Mouse (Mus musculus): ENCODE measurements around the gene Adamts12. TPM values are rescaled to one million over a fixed set of nuclear protein-coding genes. Genes with fewer than 3 reads are reported as not detected.

Adamts12 gene
- total and polyA plus RNA-seq, 3 experiments = 0.03 to 0.12 (median 0.04) TPM

- Histone ChIP-seq H3K4me3 (replicated peaks in 1 of 3; ENCODE audit: low read depth in 2 of 3, low read length in 2 of 3, poor library complexity in 1 of 3) (no peak overlapping the region), H3K9me3 (replicated peaks; ENCODE audit: low read length) (no peaks in the 10 kb centered on the region), H3K79me2 (replicated peaks; ENCODE audit: control insufficient read depth, extremely low read depth, insufficient read depth, poor library complexity, severe bottlenecking) (no peaks in the 10 kb centered on the region), H3K27me3 (replicated peaks) (no peaks in the 10 kb centered on the region), H3K4me2 (ENCODE audit: insufficient read depth, low read depth, poor library complexity, severe bottlenecking) (no peak overlapping the region), H3K4me1 (ENCODE audit: control insufficient read depth in 1 of 2, insufficient read depth in 2 of 2) (no peaks in the 10 kb centered on the region), H3K36me3 (replicated peaks in 1 of 2; ENCODE audit: control insufficient read depth in 1 of 2, insufficient read depth in 1 of 2, low read length in 1 of 2) (no peaks in the 10 kb centered on the region), H3K9ac (ENCODE audit: insufficient read depth, low read depth) (no peak overlapping the region), H3K27ac (ENCODE audit: insufficient read depth, low read depth) (no peak overlapping the region)
- in situ Hi-C loops (cut with MboI; ENCODE audit: low pct_ligation_motif_present, low pct_unique_long_range_greater_than_20kb, low sequenced_read_pairs) = no loop called here
- dilution Hi-C loops (cut with MboI; ENCODE audit: extremely low pct_ligation_motif_present, extremely low pct_unique_long_range_greater_than_20kb, low sequenced_read_pairs) = no loop called here
- no peak for DNase-seq (ENCODE audit: extremely low read depth)
- no peak for TF ChIP-seq UBTF (IDR thresholded peaks at IDR 0.05; ENCODE audit: low read depth, low read length)
- TF ChIP-seq RAD21 (IDR thresholded peaks at IDR 0.05; ENCODE audit: low read depth, low read length) = no peak
- TF ChIP-seq ZMIZ1 (IDR thresholded peaks at IDR 0.05; ENCODE audit: low read depth, low read length) = no peak
- no peak for TF ChIP-seq GABPA (IDR thresholded peaks at IDR 0.05; ENCODE audit: insufficient replicate concordance, low read depth, low read length)
- TF ChIP-seq CHD1 (IDR thresholded peaks at IDR 0.05; ENCODE audit: low read depth, low read length) = no peak
- TF ChIP-seq MXI1 (IDR thresholded peaks at IDR 0.05; ENCODE audit: low read depth, low read length) = no peak
- TF ChIP-seq SIN3A (IDR thresholded peaks at IDR 0.05; ENCODE audit: low read length) = no peak
- no peak for TF ChIP-seq ZC3H11A (IDR thresholded peaks at IDR 0.05; ENCODE audit: low read depth, low read length)
- no peak for TF ChIP-seq TBP (conservative IDR thresholded peaks at IDR 0.05; ENCODE audit: low read depth, low read length)
- no peak for TF ChIP-seq POLR2A (IDR thresholded peaks at IDR 0.05; ENCODE audit: low read depth, low read length)
- no peak for TF ChIP-seq NELFE (IDR thresholded peaks at IDR 0.05; ENCODE audit: low read depth, low read length)
- TF ChIP-seq MEF2A (IDR thresholded peaks at IDR 0.05; ENCODE audit: borderline replicate concordance, low read depth, low read length) = no peak
- no peak for TF ChIP-seq PAX5 (IDR thresholded peaks at IDR 0.05; ENCODE audit: low read length)
- TF ChIP-seq E2F4 (IDR thresholded peaks at IDR 0.05; ENCODE audit: insufficient replicate concordance, low read depth, low read length) = no peak
- TF ChIP-seq EP300 (IDR thresholded peaks at IDR 0.05; ENCODE audit: low read length) = no peak
- no peak for TF ChIP-seq ZNF384 (IDR thresholded peaks at IDR 0.05; ENCODE audit: low read depth, low read length)
- TF ChIP-seq SMC3 (IDR thresholded peaks at IDR 0.05; ENCODE audit: low read depth, low read length) = no peak
- TF ChIP-seq CTCF (conservative IDR thresholded peaks at IDR 0.05 in 1 of 2, IDR thresholded peaks at IDR 0.05 in 1 of 2; ENCODE audit: low read depth in 2 of 2, low read length in 2 of 2) = no peak
- TF ChIP-seq CHD2 (IDR thresholded peaks at IDR 0.05; ENCODE audit: low read length) = no peak
Measured at GRCm38 (mm10) chr15:11082961-11083569, 18.5 kb downstream of the Adamts12 start.

GRCm38 (mm10) chr15:11083678-11084077 is 19.1 kb downstream of the Adamts12 start:
- TF ChIP-seq MXI1 (IDR thresholded peaks at IDR 0.05; ENCODE audit: low read depth, low read length) (no peak), BHLHE40 (IDR thresholded peaks at IDR 0.05; ENCODE audit: low read depth, low read length) (no peak), SIN3A (IDR thresholded peaks at IDR 0.05; ENCODE audit: low read length) (no peak), SMC3 (IDR thresholded peaks at IDR 0.05; ENCODE audit: low read depth, low read length) (no peak), RAD21 (IDR thresholded peaks at IDR 0.05; ENCODE audit: low read depth, low read length) (no peak), HCFC1 (IDR thresholded peaks at IDR 0.05; ENCODE audit: low read depth, low read length) (no peak), POLR2A (IDR thresholded peaks at IDR 0.05; ENCODE audit: low read depth, low read length) (no peak), MYC (IDR thresholded peaks at IDR 0.05; ENCODE audit: low read depth, low read length) (no peak), NRF1 (IDR thresholded peaks at IDR 0.05; ENCODE audit: low read depth, low read length) (no peak), EP300 (IDR thresholded peaks at IDR 0.05; ENCODE audit: low read length) (no peak), ETS1 (conservative IDR thresholded peaks at IDR 0.05; ENCODE audit: low read depth, low read length) (no peak), MAFK (IDR thresholded peaks at IDR 0.05; ENCODE audit: insufficient replicate concordance, low read length) (no peak), RCOR1 (conservative IDR thresholded peaks at IDR 0.05; ENCODE audit: low read depth, low read length) (no peak), ZC3H11A (IDR thresholded peaks at IDR 0.05; ENCODE audit: low read depth, low read length) (no peak), TCF12 (IDR thresholded peaks at IDR 0.05; ENCODE audit: low read depth, low read length) (no peak), ZMIZ1 (IDR thresholded peaks at IDR 0.05; ENCODE audit: low read depth, low read length) (no peak), KAT2A (IDR thresholded peaks at IDR 0.05; ENCODE audit: insufficient replicate concordance, low read length) (no peak), NELFE (IDR thresholded peaks at IDR 0.05; ENCODE audit: low read depth, low read length) (no peak)
- dilution Hi-C loops (cut with MboI; ENCODE audit: extremely low pct_ligation_motif_present, extremely low pct_unique_long_range_greater_than_20kb, low sequenced_read_pairs) = no loop called here
- no peak overlapping the region for H3K4me3 ChIP-seq (replicated peaks in 1 of 3; ENCODE audit: low read depth in 2 of 3, low read length in 2 of 3, poor library complexity in 1 of 3)
- H3K79me2 ChIP-seq (replicated peaks; ENCODE audit: control insufficient read depth, extremely low read depth, insufficient read depth, poor library complexity, severe bottlenecking) = no peaks in the 10 kb centered on the region
- H3K27me3 ChIP-seq (replicated peaks) = no peaks in the 10 kb centered on the region
- no peaks in the 10 kb centered on the region for H3K4me1 ChIP-seq (ENCODE audit: control insufficient read depth in 1 of 2, insufficient read depth in 2 of 2)
- H3K4me2 ChIP-seq (ENCODE audit: insufficient read depth, low read depth, poor library complexity, severe bottlenecking) = no peak overlapping the region
- H3K27ac ChIP-seq (ENCODE audit: insufficient read depth, low read depth) = no peak overlapping the region
- DNase-seq (ENCODE audit: extremely low read depth) = no peak
- no peaks in the 10 kb centered on the region for H3K36me3 ChIP-seq (replicated peaks in 1 of 2; ENCODE audit: control insufficient read depth in 1 of 2, insufficient read depth in 1 of 2, low read length in 1 of 2)
- no peaks in the 10 kb centered on the region for H3K9me3 ChIP-seq (replicated peaks; ENCODE audit: low read length)
- in situ Hi-C loops (cut with MboI; ENCODE audit: low pct_ligation_motif_present, low pct_unique_long_range_greater_than_20kb, low sequenced_read_pairs) = no loop called here
- no peak overlapping the region for H3K9ac ChIP-seq (ENCODE audit: insufficient read depth, low read depth)
